Mouse (Mus musculus) G1E (cell line): ENCODE data around the gene Schip1.

Experiments
- CTCF ChIP-seq: IDR thresholded peaks from 2 replicates; pipeline ENCODE4 v1.5.1; 2012; ENCODE audit warnings: low read depth, low read length, inconsistent platforms, mixed read lengths
- GATA1 ChIP-seq: IDR thresholded peaks from 2 replicates; pipeline ENCODE4 v1.6.1; 2012; ENCODE audit warnings: borderline replicate concordance, low read length, inconsistent platforms, mixed read lengths
- GATA2 ChIP-seq: IDR thresholded peaks from 2 replicates; pipeline ENCODE4 v1.6.1; 2012; ENCODE audit warnings: low read depth, low read length, inconsistent platforms, borderline replicate concordance
- POLR2AphosphoS5 ChIP-seq: IDR thresholded peaks from 2 replicates; pipeline ENCODE4 v1.6.1; 2012; ENCODE audit warnings: low read depth, low read length, inconsistent platforms; ENCODE audit not compliant: insufficient replicate concordance
- TAL1 ChIP-seq: conservative IDR thresholded peaks from 2 replicates; pipeline ENCODE4 v1.6.1; 2012; ENCODE audit warnings: low read depth, low read length, inconsistent platforms, mixed read lengths

DNA sequence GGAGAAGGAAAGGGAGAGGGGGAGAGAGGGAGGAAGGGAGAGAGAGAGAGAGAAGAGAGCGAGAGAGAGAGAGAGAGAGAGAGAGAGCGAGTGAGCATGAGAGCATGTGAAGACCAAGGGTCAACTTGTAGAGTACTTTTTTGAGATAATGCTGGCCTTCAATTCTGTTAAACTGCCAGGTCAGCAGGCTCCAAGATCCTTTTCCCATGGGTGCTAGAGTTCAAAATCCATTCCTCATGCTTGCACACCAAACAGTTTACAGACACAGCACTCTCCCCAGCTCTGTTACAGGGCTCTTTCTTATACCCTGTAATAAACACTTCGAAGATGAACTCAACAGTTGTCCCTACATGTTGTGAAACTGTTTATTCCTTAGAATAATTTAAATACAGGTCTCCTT lies 450.1 kb downstream of the Schip1 start:
- TF ChIP-seq CTCF: no peak
- TF ChIP-seq TAL1: no peak
- TF ChIP-seq GATA1: no peak
- TF ChIP-seq GATA2: no peak
- no peak for TF ChIP-seq POLR2AphosphoS5
